Mouse (Mus musculus) cerebellum, adult 11-12 months (tissue): ENCODE data around the gene Stk24.
A peak's percentile ranks its signal among the peaks of the same experiment; 100 is the strongest.
"Not testable (repeated sequence)": the region's sequence is repeated elsewhere in the genome, so short reads cannot be mapped to it uniquely, and the experiment has no call there.

Experiments
- DNase-seq: peaks from one replicate; pipeline ENCODE4 v3.0.0; 2022

Gene Stk24

GRCm38 (mm10) chr14:121379827-121380145 is at the start of gene Stk24:
Stk24 (minus strand) TSS chr14:121380011.
- no peak for DNase-seq

- DNase-seq = no peak
These were observed 48.3 kb upstream of the Stk24 start for GRCm38 (mm10) chr14:121428148-121428547.

DNA sequence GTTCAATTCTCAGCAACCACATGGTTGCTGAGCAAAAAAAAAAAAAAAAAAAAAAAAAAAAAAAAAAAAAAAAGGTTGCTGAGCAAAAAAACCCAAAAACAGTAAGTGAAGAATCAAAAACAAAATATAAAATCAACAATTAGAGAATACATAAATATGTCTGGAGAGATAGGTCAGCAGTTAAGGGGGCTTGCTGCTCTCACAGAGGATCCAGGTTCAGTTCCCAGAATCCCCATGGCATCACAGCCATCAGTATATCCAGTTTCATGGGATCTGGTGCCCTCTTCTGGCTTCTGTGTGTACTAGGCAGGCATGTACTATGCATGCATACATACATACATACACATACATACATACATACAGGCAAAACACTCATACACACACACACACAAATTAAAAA is 46.9 kb upstream of the Stk24 start:
- DNase-seq = no peak

- DNase-seq = no peak
These were observed 45.4 kb upstream of the Stk24 start for GRCm38 (mm10) chr14:121425004-121425793.

DNA sequence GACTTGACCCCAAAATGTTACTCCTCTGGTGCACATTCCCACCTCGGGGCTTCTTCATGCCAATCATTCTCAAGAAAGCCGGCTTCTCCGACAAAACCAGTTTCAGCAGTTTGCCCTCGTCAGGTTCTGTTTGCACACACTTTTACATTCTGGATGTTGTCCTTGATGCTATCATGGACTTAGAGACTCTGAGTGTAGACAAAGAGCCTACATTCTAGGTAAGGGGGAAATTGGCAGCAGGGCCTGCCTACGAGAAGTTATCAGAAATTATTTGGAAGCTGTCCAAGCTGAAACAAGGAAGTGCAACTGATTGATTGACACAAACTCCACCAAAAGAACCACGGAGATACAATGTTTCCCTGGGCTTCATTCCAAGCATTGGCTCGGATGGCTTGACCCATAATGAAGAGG is 43.5 kb upstream of the Stk24 start:
- no peak for DNase-seq

GRCm38 (mm10) chr14:121422664-121423340 is 43.0 kb upstream of the Stk24 start:
- DNase-seq = no peak

GRCm38 (mm10) chr14:121422000-121422399 is 42.2 kb upstream of the Stk24 start:
- no peak for DNase-seq

DNA sequence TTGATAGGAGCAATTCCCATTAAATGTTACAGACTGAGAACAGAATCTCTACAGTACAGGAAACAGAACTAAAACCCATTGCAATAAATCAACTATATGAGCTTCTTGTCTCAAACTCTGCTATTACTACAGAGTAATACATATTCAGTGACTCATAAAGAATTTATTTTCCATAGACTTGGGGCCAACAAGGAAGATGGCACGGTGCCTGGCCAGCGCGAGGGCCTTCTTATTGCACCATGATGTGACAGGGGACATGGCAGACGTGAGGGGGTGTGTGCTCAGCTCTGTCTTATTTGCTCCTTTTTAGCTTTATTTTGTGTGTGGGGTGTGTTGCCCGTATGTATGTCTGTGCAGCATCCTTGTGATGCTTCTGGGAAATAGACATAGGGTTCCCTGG is 37.8 kb upstream of the Stk24 start:
- no peak for DNase-seq

- no peak for DNase-seq
These were observed 37.0 kb upstream of the Stk24 start for GRCm38 (mm10) chr14:121416626-121417319.

GRCm38 (mm10) chr14:121414635-121415241 is 34.9 kb upstream of the Stk24 start:
- no peak for DNase-seq

DNA sequence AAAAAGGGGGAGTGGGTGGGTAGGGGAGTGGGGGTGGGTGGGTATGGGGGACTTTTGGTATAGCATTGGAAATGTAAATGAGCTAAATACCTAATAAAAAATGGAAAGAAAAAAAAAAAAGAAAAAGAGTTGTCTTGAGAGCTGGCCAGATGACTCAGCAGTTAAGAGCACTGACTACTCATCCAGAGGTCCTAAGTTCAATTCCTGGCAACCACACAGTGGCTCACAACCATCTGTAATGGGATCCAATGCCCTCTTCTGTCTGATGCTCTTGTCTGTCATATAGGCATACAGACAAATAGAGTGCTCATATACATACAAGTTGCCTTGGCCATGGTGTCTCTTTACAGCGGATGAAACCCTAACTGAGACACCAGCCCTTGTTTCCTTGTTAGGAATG is 33.9 kb upstream of the Stk24 start:
- not testable (repeated sequence) for DNase-seq

- no peak for DNase-seq
These were observed 29.1 kb upstream of the Stk24 start for GRCm38 (mm10) chr14:121408944-121409343.

DNA sequence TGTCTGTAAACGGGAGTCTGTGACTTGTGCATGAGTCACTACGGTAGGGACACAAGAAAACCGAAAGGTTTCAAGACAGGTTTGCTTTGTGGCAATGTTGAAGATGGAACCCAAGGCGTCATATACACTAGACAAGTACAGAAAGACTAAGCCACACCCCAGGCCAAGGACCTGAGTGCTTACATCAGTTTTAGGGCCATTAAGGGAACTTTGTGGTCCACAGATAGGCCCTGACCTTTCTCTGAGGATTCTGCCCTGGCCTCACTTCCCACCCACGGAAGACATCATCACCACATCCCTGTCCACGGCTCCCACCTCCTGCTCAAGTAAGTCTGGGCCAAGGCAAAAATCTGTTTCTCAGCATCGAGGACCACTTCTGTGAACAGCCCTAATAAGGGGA is 27.1 kb upstream of the Stk24 start:
- DNase-seq = no peak

GRCm38 (mm10) chr14:121405546-121405945 is 25.7 kb upstream of the Stk24 start:
- no peak for DNase-seq

DNA sequence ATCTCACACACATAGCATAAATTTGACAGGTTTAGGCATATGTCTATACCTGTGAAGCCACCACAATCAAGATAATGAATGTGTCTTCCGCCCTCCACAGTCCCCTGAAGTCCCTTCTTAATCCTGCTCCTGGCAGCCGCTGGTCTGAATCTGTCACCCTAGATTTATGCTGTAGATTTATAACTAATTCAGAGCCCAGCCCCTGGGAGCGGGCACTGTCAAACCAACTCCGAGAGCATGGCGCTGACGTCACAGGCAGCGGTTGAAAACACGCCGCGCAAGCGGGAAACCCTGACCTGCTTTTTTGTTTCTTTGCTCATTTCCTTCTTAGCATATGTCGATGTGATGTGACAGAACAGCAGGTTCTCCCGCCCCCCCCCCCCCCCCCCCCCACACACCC is 25.3 kb upstream of the Stk24 start:
- DNase-seq = no peak

- no peak for DNase-seq
These were observed 19.9 kb upstream of the Stk24 start for GRCm38 (mm10) chr14:121399676-121400075.

DNA sequence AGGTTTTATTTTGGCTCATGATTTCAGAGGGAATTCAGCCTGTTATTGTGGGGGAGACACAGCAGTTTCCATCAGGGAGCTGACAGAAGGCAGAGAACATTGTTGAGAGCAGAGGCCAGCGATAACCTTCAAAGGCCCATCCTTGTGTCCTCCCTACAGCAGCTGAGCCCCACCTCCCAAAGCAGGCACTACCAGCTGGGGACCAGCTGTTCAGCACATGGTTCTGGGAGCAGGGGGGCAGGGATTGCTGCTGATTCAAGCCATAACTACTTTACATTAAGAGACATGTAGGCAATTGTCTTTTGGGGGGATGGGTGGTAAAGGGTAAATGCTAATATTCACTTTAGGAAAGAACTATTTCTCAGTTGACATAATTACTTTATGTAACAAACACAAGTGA is 17.7 kb upstream of the Stk24 start:
- DNase-seq = no peak

GRCm38 (mm10) chr14:121395125-121395524 is 15.3 kb upstream of the Stk24 start:
- no peak for DNase-seq

GRCm38 (mm10) chr14:121391927-121392326 is 12.1 kb upstream of the Stk24 start:
- DNase-seq = no peak

GRCm38 (mm10) chr14:121387760-121388159 is 7.9 kb upstream of the Stk24 start:
- DNase-seq = no peak

- no peak for DNase-seq
These were observed 5.6 kb upstream of the Stk24 start for GRCm38 (mm10) chr14:121385440-121385839.

GRCm38 (mm10) chr14:121383801-121384200 is 4.0 kb upstream of the Stk24 start:
- no peak for DNase-seq

DNA sequence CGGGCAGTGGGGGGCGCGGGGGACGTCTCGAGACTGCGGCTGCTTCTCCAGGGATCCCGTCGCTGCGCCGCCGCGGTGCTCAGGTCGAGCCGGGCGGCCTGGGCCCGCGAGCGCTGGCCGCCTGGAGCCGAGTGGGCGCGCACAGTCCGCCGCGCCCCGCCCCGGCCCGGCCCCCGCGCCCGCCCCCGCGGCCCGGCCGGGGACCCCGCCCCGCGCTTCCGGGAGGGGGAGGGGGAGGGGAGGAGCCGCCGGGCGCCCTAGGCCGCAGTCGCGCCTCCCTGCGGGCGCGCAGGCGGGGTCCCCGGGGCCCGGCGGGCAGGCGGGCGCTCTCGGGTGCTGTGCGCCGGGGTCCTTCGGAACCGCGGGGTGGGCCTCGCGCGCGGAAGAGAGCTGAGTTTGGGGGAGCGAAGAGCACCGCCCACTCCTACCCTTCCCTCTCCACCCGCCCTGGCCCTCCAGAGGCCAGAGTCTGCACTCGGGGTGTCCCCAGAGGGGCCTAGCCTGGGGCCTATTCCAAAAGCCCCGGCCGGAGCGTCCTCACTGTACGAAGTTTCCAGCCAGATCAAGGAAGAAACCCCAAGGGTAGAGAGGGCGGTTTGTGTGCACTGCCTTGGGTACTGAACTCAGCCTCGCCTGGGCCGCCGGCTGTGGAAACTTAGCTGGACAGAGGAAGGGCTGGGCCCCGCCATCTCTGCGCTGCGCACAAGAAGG is 540 bp downstream of the Stk24 start:
- peak; percentile 67 for DNase-seq
